Mouse (Mus musculus): Measurements from ENCODE around the gene Cmss1. TPM values are rescaled to one million over a fixed set of nuclear protein-coding genes. Genes with fewer than 3 reads are reported as not detected.

Cmss1 gene
- total and polyA plus RNA-seq, 2 experiments from 2014 or later, result 12.0 to 43.4 TPM

- Histone ChIP-seq H3K27ac (ENCODE audit: low read depth, low read length) (no peak overlapping the region), H3K4me1 (ENCODE audit: insufficient read depth) (no peaks in the 10 kb centered on the region), H3K4me2 (ENCODE audit: low read depth) (no peak overlapping the region), H3K27me3 (ENCODE audit: insufficient read depth, low read length) (no peaks in the 10 kb centered on the region), H3K36me3 (ENCODE audit: insufficient read depth) (no peaks in the 10 kb centered on the region), H3K4me3 (ENCODE audit: low read depth, low read length) (no peak overlapping the region), H3K9me3 (ENCODE audit: low read length) (no peaks in the 10 kb centered on the region), H3K9ac (no peak overlapping the region)
- TF ChIP-seq CTCF (IDR thresholded peaks at IDR 0.05; ENCODE audit: low read depth), result no peak
- 88% methylated on average over 2 of the region's 2 CpGs for WGBS
- DNase-seq (no peak), ATAC-seq (no peak)
Observed at GRCm38 (mm10) chr16:57478451-57478850, 128.2 kb downstream of the Cmss1 start.

- 71% methylated on average over 10 of the region's 10 CpGs for WGBS
- Histone ChIP-seq H3K9me3 (ENCODE audit: low read length) (no peaks in the 10 kb centered on the region), H3K4me2 (ENCODE audit: low read depth) (no peak overlapping the region), H3K4me3 (ENCODE audit: low read depth, low read length) (no peak overlapping the region), H3K27ac (ENCODE audit: low read depth, low read length) (no peak overlapping the region), H3K9ac (no peak overlapping the region), H3K4me1 (ENCODE audit: insufficient read depth) (no peaks in the 10 kb centered on the region), H3K36me3 (ENCODE audit: insufficient read depth) (no peaks in the 10 kb centered on the region), H3K27me3 (ENCODE audit: insufficient read depth, low read length) (no peaks in the 10 kb centered on the region)
- ATAC-seq (no peak), DNase-seq (no peak)
- no peak for TF ChIP-seq CTCF (IDR thresholded peaks at IDR 0.05; ENCODE audit: low read depth)
Observed at GRCm38 (mm10) chr16:57473415-57474085, 133.1 kb downstream of the Cmss1 start.

GRCm38 (mm10) chr16:57471071-57471470 lies 135.6 kb downstream of the Cmss1 start:
- H3K27me3 ChIP-seq (ENCODE audit: insufficient read depth, low read length), result no peaks in the 10 kb centered on the region
- no peak for TF ChIP-seq CTCF (IDR thresholded peaks at IDR 0.05; ENCODE audit: low read depth)
- H3K4me2 ChIP-seq (ENCODE audit: low read depth), result no peak overlapping the region
- no peak overlapping the region for H3K27ac ChIP-seq (ENCODE audit: low read depth, low read length)
- no peak overlapping the region for H3K4me3 ChIP-seq (ENCODE audit: low read depth, low read length)
- ATAC-seq, result no peak
- H3K9me3 ChIP-seq (ENCODE audit: low read length), result no peaks in the 10 kb centered on the region
- H3K9ac ChIP-seq, result no peak overlapping the region
- H3K4me1 ChIP-seq (ENCODE audit: insufficient read depth), result no peaks in the 10 kb centered on the region
- no peak for DNase-seq
- no peaks in the 10 kb centered on the region for H3K36me3 ChIP-seq (ENCODE audit: insufficient read depth)

- 94% methylated on average over 12 of the region's 12 CpGs for WGBS
- Histone ChIP-seq H3K9me3 (ENCODE audit: low read length) (no peaks in the 10 kb centered on the region), H3K4me2 (ENCODE audit: low read depth) (no peak overlapping the region), H3K9ac (no peak overlapping the region), H3K36me3 (ENCODE audit: insufficient read depth) (no peaks in the 10 kb centered on the region), H3K27ac (ENCODE audit: low read depth, low read length) (no peak overlapping the region), H3K4me3 (ENCODE audit: low read depth, low read length) (no peak overlapping the region), H3K27me3 (ENCODE audit: insufficient read depth, low read length) (no peaks in the 10 kb centered on the region), H3K4me1 (ENCODE audit: insufficient read depth) (no peaks in the 10 kb centered on the region)
- TF ChIP-seq CTCF (IDR thresholded peaks at IDR 0.05; ENCODE audit: low read depth), result no peak
- DNase-seq, result no peak
- ATAC-seq, result no peak
Observed at GRCm38 (mm10) chr16:57470286-57470830, 136.3 kb downstream of the Cmss1 start.

- 77% methylated on average over 2 of the region's 2 CpGs for WGBS
- H3K9ac ChIP-seq, result no peak overlapping the region
- no peak for DNase-seq
Observed at GRCm38 (mm10) chr16:57469869-57470268, 136.8 kb downstream of the Cmss1 start.

GRCm38 (mm10) chr16:57469301-57469700 lies 137.4 kb downstream of the Cmss1 start:
- TF ChIP-seq CTCF (IDR thresholded peaks at IDR 0.05; ENCODE audit: low read depth), result no peak
- Histone ChIP-seq H3K36me3 (ENCODE audit: insufficient read depth) (no peaks in the 10 kb centered on the region), H3K9me3 (ENCODE audit: low read length) (no peaks in the 10 kb centered on the region), H3K4me2 (ENCODE audit: low read depth) (no peak overlapping the region), H3K4me1 (ENCODE audit: insufficient read depth) (no peaks in the 10 kb centered on the region), H3K4me3 (ENCODE audit: low read depth, low read length) (no peak overlapping the region), H3K9ac (no peak overlapping the region), H3K27me3 (ENCODE audit: insufficient read depth, low read length) (no peaks in the 10 kb centered on the region), H3K27ac (ENCODE audit: low read depth, low read length) (no peak overlapping the region)
- no peak for DNase-seq
- ATAC-seq, result no peak
- WGBS, result 85% methylated on average over 4 of the region's 4 CpGs

More at GRCm38 (mm10) chr16:57469869-57470268, 136.8 kb downstream of the Cmss1 start:
- H3K27me3 ChIP-seq (ENCODE audit: insufficient read depth, low read length), result no peaks in the 10 kb centered on the region
- no peak overlapping the region for H3K4me2 ChIP-seq (ENCODE audit: low read depth)
- H3K9me3 ChIP-seq (ENCODE audit: low read length), result no peaks in the 10 kb centered on the region
- ATAC-seq, result no peak
- H3K36me3 ChIP-seq (ENCODE audit: insufficient read depth), result no peaks in the 10 kb centered on the region
- no peaks in the 10 kb centered on the region for H3K4me1 ChIP-seq (ENCODE audit: insufficient read depth)
- H3K4me3 ChIP-seq (ENCODE audit: low read depth, low read length), result no peak overlapping the region
- TF ChIP-seq CTCF (IDR thresholded peaks at IDR 0.05; ENCODE audit: low read depth), result no peak
- H3K27ac ChIP-seq (ENCODE audit: low read depth, low read length), result no peak overlapping the region

- Histone ChIP-seq H3K27me3 (ENCODE audit: insufficient read depth, low read length) (no peaks in the 10 kb centered on the region; the same call in 1 of the 2 replicates), H3K4me1 (ENCODE audit: insufficient read depth) (no peaks in the 10 kb centered on the region), H3K36me3 (ENCODE audit: insufficient read depth) (no peaks in the 10 kb centered on the region), H3K4me2 (ENCODE audit: low read depth) (no peak overlapping the region), H3K9ac (no peak overlapping the region), H3K27ac (ENCODE audit: low read depth, low read length) (no peak overlapping the region), H3K9me3 (ENCODE audit: low read length) (no peaks in the 10 kb centered on the region), H3K4me3 (ENCODE audit: low read depth, low read length) (no peak overlapping the region)
- no peak for TF ChIP-seq CTCF (IDR thresholded peaks at IDR 0.05; ENCODE audit: low read depth)
- 91% methylated on average over 9 of the region's 9 CpGs for WGBS
- ATAC-seq, result no peak
- DNase-seq, result no peak
Observed at GRCm38 (mm10) chr16:57465386-57465913, 141.2 kb downstream of the Cmss1 start.

Data from forebrain, postnatal 0 days (tissue).